Mouse (Mus musculus) forebrain, embryonic 11.5 days (tissue): ENCODE data around the gene Agpat3. TPM values are rescaled to one million over a fixed set of nuclear protein-coding genes. Genes with fewer than 3 reads are reported as not detected.

ENCODE experiments used
- ATAC-seq: fragments of 200-750 bp; cut with Nextera tagmentation; replicated peaks from 2 replicates; pipeline ENCODE4 v1.8.0; 2017; ENCODE audit warnings: moderate TSS enrichment; ENCODE audit not compliant: low FRiP score
- DNase-seq: peaks from one replicate; pipeline ENCODE4 v3.0.0-alpha.2; 2017; ENCODE audit warnings: low spot score
- H3K27ac ChIP-seq: fragments of 300-500 bp; sonication (generic); 2 replicates; pipeline ENCODE4 v1.5.1; 2014; ENCODE audit warnings: low read depth, low read length
- H3K27me3 ChIP-seq: fragments of 300-500 bp; sonication (generic); 2 replicates; pipeline ENCODE4 v1.6.1; 2014; ENCODE audit warnings: mild to moderate bottlenecking, low read length, mixed read lengths; ENCODE audit not compliant: control insufficient read depth, insufficient read depth
- H3K36me3 ChIP-seq: fragments of 300-500 bp; sonication (generic); 2 replicates; pipeline ENCODE4 v1.6.1; 2014; ENCODE audit warnings: mild to moderate bottlenecking, low read length, moderate library complexity, mixed read lengths; ENCODE audit not compliant: control insufficient read depth, insufficient read depth
- H3K4me1 ChIP-seq: fragments of 300-500 bp; sonication (generic); replicated peaks from 2 replicates; pipeline ENCODE4 v1.6.1; 2014; ENCODE audit warnings: low read length, mixed read lengths; ENCODE audit not compliant: control insufficient read depth, insufficient read depth
- H3K4me2 ChIP-seq: fragments of 300-500 bp; sonication (generic); 2 replicates; pipeline ENCODE4 v1.6.1; 2014; ENCODE audit warnings: low read depth, mild to moderate bottlenecking, low read length, moderate library complexity, mixed read lengths; ENCODE audit not compliant: severe bottlenecking
- H3K4me3 ChIP-seq: fragments of 300-500 bp; sonication (generic); 2 replicates; pipeline ENCODE4 v1.5.1; 2014; ENCODE audit warnings: low read depth, low read length
- H3K9ac ChIP-seq: fragments of 300-500 bp; sonication (generic); 2 replicates; pipeline ENCODE4 v1.6.1; 2014; ENCODE audit warnings: low read length
- H3K9me3 ChIP-seq: fragments of 300-500 bp; sonication (generic); 2 replicates; pipeline ENCODE4 v1.6.1; 2016; ENCODE audit warnings: low read length, mixed read lengths; ENCODE audit not compliant: control insufficient read depth
- WGBS: fragments of 180-500 bp; shearing (Covaris S2); extraction: QIAGEN DNeasy Blood & Tissue Kit; methylation state at CpG from one replicate; pipeline ENCODE4 v1.1.7; 2014; 5-methylcytosine and 5-hydroxymethylcytosine counted together
- polyA plus RNA-seq: library from polyadenylated mRNA; unstranded; fragments of >200 nt; fragmentation: Nextera tagmentation; extraction: Ambion mirVana; gene quantifications from 2 replicates; pipeline ENCODE4 v1.2.1, GENCODE M21; 2014

Agpat3 gene
- polyA plus RNA-seq, 1 experiment from 2014 or later, result 52.3 TPM

- Histone ChIP-seq H3K4me3 (no peak overlapping the region), H3K27ac (no peak overlapping the region), H3K9ac (no peak overlapping the region), H3K9me3 (no peaks in the 10 kb centered on the region), H3K36me3 (no peaks in the 10 kb centered on the region; the same call in 1 of the 2 replicates), H3K4me1 (no peaks in the 10 kb centered on the region), H3K27me3 (no peaks in the 10 kb centered on the region), H3K4me2 (no peak overlapping the region)
- DNase-seq (no peak), ATAC-seq (no peak)
- 85% methylated on average over 5 of the region's 5 CpGs for WGBS
Observed at GRCm38 (mm10) chr10:78288135-78288534, 64.2 kb downstream of the Agpat3 start.

GRCm38 (mm10) chr10:78287465-78288132 is 64.7 kb downstream of the Agpat3 start:
- WGBS, result 95% methylated on average over 22 of the region's 22 CpGs
- no peaks in the 10 kb centered on the region for H3K9me3 ChIP-seq

GRCm38 (mm10) chr10:78285959-78286358 is 66.3 kb downstream of the Agpat3 start:
- no peaks in the 10 kb centered on the region for H3K9me3 ChIP-seq
- H3K27ac ChIP-seq, result no peak overlapping the region
- H3K27me3 ChIP-seq, result no peaks in the 10 kb centered on the region
- no peak overlapping the region for H3K4me2 ChIP-seq
- no peak overlapping the region for H3K4me3 ChIP-seq
- no peak for DNase-seq
- no peak for ATAC-seq
- no peak overlapping the region for H3K9ac ChIP-seq
- peaks cover 4% of the 10 kb centered on the region; the same call in 1 of the 2 replicates for H3K36me3 ChIP-seq
- H3K4me1 ChIP-seq, result no peaks in the 10 kb centered on the region
- WGBS, result 91% methylated on average over 4 of the region's 4 CpGs

More at GRCm38 (mm10) chr10:78287465-78288132, 64.7 kb downstream of the Agpat3 start:
- no peak overlapping the region for H3K4me2 ChIP-seq
- no peaks in the 10 kb centered on the region for H3K27me3 ChIP-seq
- H3K36me3 ChIP-seq, result no peaks in the 10 kb centered on the region; the same call in 1 of the 2 replicates
- no peaks in the 10 kb centered on the region for H3K4me1 ChIP-seq
- ATAC-seq, result no peak
- H3K4me3 ChIP-seq, result no peak overlapping the region
- DNase-seq, result no peak
- no peak overlapping the region for H3K9ac ChIP-seq
- H3K27ac ChIP-seq, result no peak overlapping the region

- H3K4me3 ChIP-seq, result no peak overlapping the region
- no peak overlapping the region for H3K4me2 ChIP-seq
- DNase-seq (no peak), ATAC-seq (no peak)
- 90% methylated on average over 6 of the region's 6 CpGs for WGBS
- no peaks in the 10 kb centered on the region for H3K9me3 ChIP-seq
- H3K4me1 ChIP-seq, result no peaks in the 10 kb centered on the region
- H3K27ac ChIP-seq, result no peak overlapping the region
- peaks cover 4% of the 10 kb centered on the region; the same call in 1 of the 2 replicates for H3K36me3 ChIP-seq
- H3K9ac ChIP-seq, result no peak overlapping the region
- no peaks in the 10 kb centered on the region for H3K27me3 ChIP-seq
Observed at GRCm38 (mm10) chr10:78285409-78285808, 66.9 kb downstream of the Agpat3 start.

GRCm38 (mm10) chr10:78284812-78285211 is 67.5 kb downstream of the Agpat3 start:
- no peak for ATAC-seq
- Histone ChIP-seq H3K27me3 (no peaks in the 10 kb centered on the region), H3K4me3 (no peak overlapping the region), H3K27ac (no peak overlapping the region), H3K36me3 (peaks cover 4% of the 10 kb centered on the region; the same call in 1 of the 2 replicates), H3K4me1 (no peaks in the 10 kb centered on the region), H3K4me2 (no peak overlapping the region), H3K9me3 (no peaks in the 10 kb centered on the region), H3K9ac (no peak overlapping the region)
- WGBS, result 94% methylated on average over 12 of the region's 12 CpGs
- DNase-seq, result no peak

GRCm38 (mm10) chr10:78282411-78282810 is 69.9 kb downstream of the Agpat3 start:
- no peaks in the 10 kb centered on the region for H3K9me3 ChIP-seq
- no peak overlapping the region for H3K9ac ChIP-seq
- H3K4me1 ChIP-seq, result no peaks in the 10 kb centered on the region
- no peaks in the 10 kb centered on the region for H3K27me3 ChIP-seq
- H3K36me3 ChIP-seq, result peaks cover 4% of the 10 kb centered on the region; the same call in 1 of the 2 replicates
- WGBS, result 95% methylated on average over 4 of the region's 4 CpGs
- no peak overlapping the region for H3K4me2 ChIP-seq
- ATAC-seq (no peak), DNase-seq (no peak)
- no peak overlapping the region for H3K4me3 ChIP-seq
- no peak overlapping the region for H3K27ac ChIP-seq

- Histone ChIP-seq H3K4me1 (no peaks in the 10 kb centered on the region), H3K27me3 (no peaks in the 10 kb centered on the region), H3K27ac (no peak overlapping the region), H3K9me3 (no peaks in the 10 kb centered on the region), H3K9ac (no peak overlapping the region), H3K4me2 (no peak overlapping the region), H3K4me3 (no peak overlapping the region), H3K36me3 (peaks cover 4% of the 10 kb centered on the region; the same call in 1 of the 2 replicates)
- DNase-seq, result no peak
- ATAC-seq, result no peak
- 90% methylated on average over 9 of the region's 9 CpGs for WGBS
Observed at GRCm38 (mm10) chr10:78280486-78280885, 71.8 kb downstream of the Agpat3 start.

- Histone ChIP-seq H3K9ac (no peak overlapping the region), H3K4me3 (no peak overlapping the region), H3K9me3 (no peaks in the 10 kb centered on the region), H3K4me2 (no peak overlapping the region), H3K27ac (no peak overlapping the region), H3K36me3 (peaks cover 4% of the 10 kb centered on the region; the same call in 1 of the 2 replicates), H3K27me3 (no peaks in the 10 kb centered on the region), H3K4me1 (no peaks in the 10 kb centered on the region)
- ATAC-seq, result peak; percentile 70; the same call in 1 of the 2 replicates
- DNase-seq, result peak; percentile 69
- WGBS, result 43% methylated on average over 8 of the region's 8 CpGs
Observed at GRCm38 (mm10) chr10:78279210-78279609, 73.1 kb downstream of the Agpat3 start.

GRCm38 (mm10) chr10:78277835-78278234 is 74.5 kb downstream of the Agpat3 start:
- peaks cover 4% of the 10 kb centered on the region; the same call in 1 of the 2 replicates for H3K36me3 ChIP-seq

More at GRCm38 (mm10) chr10:78277835-78278234, 74.5 kb downstream of the Agpat3 start:
- H3K4me3 ChIP-seq, result no peak overlapping the region
- no peak overlapping the region for H3K9ac ChIP-seq
- no peak overlapping the region for H3K4me2 ChIP-seq
- H3K27me3 ChIP-seq, result no peaks in the 10 kb centered on the region
- ATAC-seq (no peak), DNase-seq (no peak)
- no peak overlapping the region for H3K27ac ChIP-seq
- H3K9me3 ChIP-seq, result no peaks in the 10 kb centered on the region
- H3K4me1 ChIP-seq, result no peaks in the 10 kb centered on the region
- WGBS, result 71% methylated on average over 3 of the region's 3 CpGs
